Mouse (Mus musculus): ENCODE measurements around the gene Lrrfip1. TPM values are rescaled to one million over a fixed set of nuclear protein-coding genes. Genes with fewer than 3 reads are reported as not detected.

Gene Lrrfip1
- polyA plus RNA-seq, 1 experiment from 2014 or later = 156 TPM

- 64% methylated on average over 3 of the region's 3 CpGs for WGBS
- Histone ChIP-seq H3K4me2 (ENCODE audit: low read depth, low read length) (no peak overlapping the region), H3K9ac (ENCODE audit: low read length) (peak overlapping the region; percentile 45), H3K9me3 (replicated peaks; ENCODE audit: control insufficient read depth, low read length) (no peaks in the 10 kb centered on the region), H3K27ac (ENCODE audit: low read length) (peak overlapping the region; percentile 95), H3K27me3 (ENCODE audit: control insufficient read depth, insufficient read depth, low read length) (no peaks in the 10 kb centered on the region), H3K36me3 (ENCODE audit: control insufficient read depth, insufficient read depth) (no peaks in the 10 kb centered on the region), H3K4me3 (ENCODE audit: low read length) (no peak overlapping the region), H3K4me1 (ENCODE audit: control insufficient read depth, insufficient read depth, low read length) (peaks cover 55% of the 10 kb centered on the region)
- ATAC-seq (replicated peaks; ENCODE audit: extremely low read depth, insufficient read depth, low FRiP score) = no peak
Measured at GRCm38 (mm10) chr1:91002641-91003040, 4.1 kb downstream of the Lrrfip1 start.

DNA sequence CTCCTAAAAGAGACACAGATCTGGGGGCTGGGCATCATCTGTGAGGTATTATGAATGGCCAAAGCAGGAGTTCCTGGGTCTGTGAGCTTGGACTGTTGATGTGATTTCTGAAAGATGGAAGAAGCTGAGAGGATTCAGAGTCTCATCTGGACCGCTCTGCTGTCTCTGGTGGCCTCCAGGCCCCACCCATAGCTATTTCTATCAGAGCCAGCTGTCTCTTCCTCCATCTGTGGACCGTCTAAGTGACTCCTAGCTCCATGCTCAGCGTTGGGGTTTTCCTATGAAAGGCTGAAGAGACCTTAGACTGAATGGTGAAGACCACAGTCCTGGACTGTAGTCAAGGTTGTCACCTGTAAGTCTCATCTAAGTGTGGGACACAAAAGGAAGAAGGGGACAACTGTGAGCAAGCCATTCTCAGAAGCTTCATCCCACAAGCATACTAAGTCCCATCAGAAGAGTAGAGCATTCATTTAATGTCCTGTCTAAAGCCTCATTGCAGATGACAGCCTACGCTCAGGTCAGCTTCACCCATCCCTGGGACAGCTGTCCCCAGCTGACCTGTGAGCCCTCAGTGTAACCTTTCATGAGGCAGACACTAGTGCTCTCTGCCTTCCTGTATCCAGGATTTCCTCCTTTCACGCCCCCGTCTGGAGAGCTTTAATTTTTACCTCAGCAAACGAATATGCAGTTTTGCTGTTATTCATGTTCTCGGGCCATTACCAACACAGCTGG, 5.2 kb downstream of the Lrrfip1 start:
- H3K36me3 ChIP-seq (ENCODE audit: control insufficient read depth, insufficient read depth) = no peaks in the 10 kb centered on the region
- no peak overlapping the region for H3K4me3 ChIP-seq (ENCODE audit: low read length)
- H3K9me3 ChIP-seq (replicated peaks; ENCODE audit: control insufficient read depth, low read length) = no peaks in the 10 kb centered on the region
- H3K4me1 ChIP-seq (ENCODE audit: control insufficient read depth, insufficient read depth, low read length) = peaks cover 61% of the 10 kb centered on the region
- no peak overlapping the region for H3K4me2 ChIP-seq (ENCODE audit: low read depth, low read length)
- ATAC-seq (replicated peaks; ENCODE audit: extremely low read depth, insufficient read depth, low FRiP score) = no peak
- H3K9ac ChIP-seq (ENCODE audit: low read length) = peak overlapping the region; percentile 22; the same call in 1 of the 2 replicates
- H3K27ac ChIP-seq (ENCODE audit: low read length) = peak overlapping the region; percentile 43
- H3K27me3 ChIP-seq (ENCODE audit: control insufficient read depth, insufficient read depth, low read length) = no peaks in the 10 kb centered on the region
- WGBS = 67% methylated on average over 8 of the region's 8 CpGs

DNA sequence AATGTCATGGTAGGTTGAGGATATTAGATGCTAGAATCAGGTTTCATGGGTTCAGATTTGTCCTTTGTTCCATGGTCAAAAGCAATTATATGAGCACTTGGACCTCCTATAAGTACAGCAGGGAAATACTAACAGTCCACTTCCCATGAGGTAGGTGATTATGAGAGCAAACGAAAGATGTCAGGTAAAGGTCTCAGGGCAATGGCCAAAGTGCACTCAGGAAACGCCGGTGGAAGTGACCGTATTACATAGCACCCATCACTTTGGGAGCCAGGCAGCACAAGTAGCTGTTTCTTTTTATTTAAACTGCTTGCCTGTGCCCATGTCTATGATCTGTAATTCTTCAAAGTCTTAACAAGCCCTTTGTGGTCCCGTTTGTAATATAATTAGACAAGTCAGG, 7.5 kb downstream of the Lrrfip1 start:
- no peaks in the 10 kb centered on the region for H3K9me3 ChIP-seq (replicated peaks; ENCODE audit: control insufficient read depth, low read length)
- H3K4me3 ChIP-seq (ENCODE audit: low read length) = no peak overlapping the region
- H3K9ac ChIP-seq (ENCODE audit: low read length) = no peak overlapping the region; the same call in none of the 2 replicates
- WGBS = 59% methylated on average over 5 of the region's 5 CpGs
- H3K27me3 ChIP-seq (ENCODE audit: control insufficient read depth, insufficient read depth, low read length) = no peaks in the 10 kb centered on the region
- peak overlapping the region; percentile 28 for H3K27ac ChIP-seq (ENCODE audit: low read length)
- H3K36me3 ChIP-seq (ENCODE audit: control insufficient read depth, insufficient read depth) = no peaks in the 10 kb centered on the region
- H3K4me2 ChIP-seq (ENCODE audit: low read depth, low read length) = no peak overlapping the region
- no peak for ATAC-seq (replicated peaks; ENCODE audit: extremely low read depth, insufficient read depth, low FRiP score)
- peaks cover 77% of the 10 kb centered on the region for H3K4me1 ChIP-seq (ENCODE audit: control insufficient read depth, insufficient read depth, low read length)

GRCm38 (mm10) chr1:91006708-91007107, 8.2 kb downstream of the Lrrfip1 start:
- no peaks in the 10 kb centered on the region for H3K27me3 ChIP-seq (ENCODE audit: control insufficient read depth, insufficient read depth, low read length)
- no peaks in the 10 kb centered on the region for H3K9me3 ChIP-seq (replicated peaks; ENCODE audit: control insufficient read depth, low read length)
- peak overlapping the region; percentile 36 for H3K9ac ChIP-seq (ENCODE audit: low read length)
- no peak overlapping the region for H3K4me3 ChIP-seq (ENCODE audit: low read length)
- no peak for ATAC-seq (replicated peaks; ENCODE audit: extremely low read depth, insufficient read depth, low FRiP score)
- 67% methylated on average over 9 of the region's 9 CpGs for WGBS
- H3K36me3 ChIP-seq (ENCODE audit: control insufficient read depth, insufficient read depth) = no peaks in the 10 kb centered on the region
- peak overlapping the region; percentile 32 for H3K4me2 ChIP-seq (ENCODE audit: low read depth, low read length)
- peak overlapping the region; percentile 60 for H3K27ac ChIP-seq (ENCODE audit: low read length)
- H3K4me1 ChIP-seq (ENCODE audit: control insufficient read depth, insufficient read depth, low read length) = peaks cover 83% of the 10 kb centered on the region

- peak overlapping the region; percentile 59 for H3K27ac ChIP-seq (ENCODE audit: low read length)
- H3K4me1 ChIP-seq (ENCODE audit: control insufficient read depth, insufficient read depth, low read length) = peaks cover 83% of the 10 kb centered on the region
- H3K36me3 ChIP-seq (ENCODE audit: control insufficient read depth, insufficient read depth) = no peaks in the 10 kb centered on the region
- WGBS = 80% methylated on average over 14 of the region's 14 CpGs
- H3K27me3 ChIP-seq (ENCODE audit: control insufficient read depth, insufficient read depth, low read length) = no peaks in the 10 kb centered on the region
- no peak overlapping the region for H3K4me2 ChIP-seq (ENCODE audit: low read depth, low read length)
- peak overlapping the region; percentile 49 for H3K9ac ChIP-seq (ENCODE audit: low read length)
- H3K4me3 ChIP-seq (ENCODE audit: low read length) = no peak overlapping the region
- no peaks in the 10 kb centered on the region for H3K9me3 ChIP-seq (replicated peaks; ENCODE audit: control insufficient read depth, low read length)
- no peak for ATAC-seq (replicated peaks; ENCODE audit: extremely low read depth, insufficient read depth, low FRiP score)
Measured at GRCm38 (mm10) chr1:91008147-91008682, 9.7 kb downstream of the Lrrfip1 start.

DNA sequence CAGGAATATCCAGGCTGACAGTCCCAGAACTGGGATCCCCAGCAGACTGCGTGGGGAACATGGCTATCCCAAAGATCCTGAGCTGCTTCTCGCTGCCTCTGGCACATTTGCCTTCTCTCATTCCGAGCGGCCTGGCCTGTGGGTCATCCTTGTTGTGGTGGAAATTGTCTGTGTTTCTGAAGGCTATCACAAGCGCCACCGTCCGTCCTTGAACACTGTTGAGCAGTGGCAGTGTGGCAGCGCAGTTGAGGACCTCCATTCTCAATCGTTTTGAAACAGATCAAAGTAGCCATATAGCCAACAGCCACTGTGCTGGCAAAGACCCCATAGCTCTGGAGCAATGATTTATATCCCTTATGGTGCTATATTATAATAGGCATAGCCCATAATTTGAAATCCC, 10.2 kb downstream of the Lrrfip1 start:
- Histone ChIP-seq H3K27ac (ENCODE audit: low read length) (peak overlapping the region; percentile 59), H3K9ac (ENCODE audit: low read length) (peak overlapping the region; percentile 49), H3K4me2 (ENCODE audit: low read depth, low read length) (no peak overlapping the region; the same call in 1 of the 2 replicates), H3K27me3 (ENCODE audit: control insufficient read depth, insufficient read depth, low read length) (no peaks in the 10 kb centered on the region), H3K9me3 (replicated peaks; ENCODE audit: control insufficient read depth, low read length) (no peaks in the 10 kb centered on the region), H3K4me3 (ENCODE audit: low read length) (no peak overlapping the region), H3K4me1 (ENCODE audit: control insufficient read depth, insufficient read depth, low read length) (peaks cover 83% of the 10 kb centered on the region), H3K36me3 (ENCODE audit: control insufficient read depth, insufficient read depth) (no peaks in the 10 kb centered on the region)
- no peak for ATAC-seq (replicated peaks; ENCODE audit: extremely low read depth, insufficient read depth, low FRiP score)
- 71% methylated on average over 9 of the region's 9 CpGs for WGBS

GRCm38 (mm10) chr1:91009266-91009665, 10.7 kb downstream of the Lrrfip1 start:
- Histone ChIP-seq H3K9ac (ENCODE audit: low read length) (peak overlapping the region; percentile 49; the same call in 1 of the 2 replicates), H3K4me2 (ENCODE audit: low read depth, low read length) (no peak overlapping the region), H3K36me3 (ENCODE audit: control insufficient read depth, insufficient read depth) (no peaks in the 10 kb centered on the region), H3K4me3 (ENCODE audit: low read length) (no peak overlapping the region), H3K27me3 (ENCODE audit: control insufficient read depth, insufficient read depth, low read length) (no peaks in the 10 kb centered on the region), H3K4me1 (ENCODE audit: control insufficient read depth, insufficient read depth, low read length) (peaks cover 83% of the 10 kb centered on the region), H3K9me3 (replicated peaks; ENCODE audit: control insufficient read depth, low read length) (no peaks in the 10 kb centered on the region), H3K27ac (ENCODE audit: low read length) (peak overlapping the region; percentile 59)
- ATAC-seq (replicated peaks; ENCODE audit: extremely low read depth, insufficient read depth, low FRiP score) = no peak
- WGBS = 52% methylated on average over 6 of the region's 6 CpGs

GRCm38 (mm10) chr1:91010216-91010615, 11.7 kb downstream of the Lrrfip1 start:
- H3K9ac ChIP-seq (ENCODE audit: low read length) = no peak overlapping the region
- no peak overlapping the region for H3K4me3 ChIP-seq (ENCODE audit: low read length)
- H3K27me3 ChIP-seq (ENCODE audit: control insufficient read depth, insufficient read depth, low read length) = no peaks in the 10 kb centered on the region
- no peak for ATAC-seq (replicated peaks; ENCODE audit: extremely low read depth, insufficient read depth, low FRiP score)
- no peaks in the 10 kb centered on the region for H3K36me3 ChIP-seq (ENCODE audit: control insufficient read depth, insufficient read depth)
- H3K9me3 ChIP-seq (replicated peaks; ENCODE audit: control insufficient read depth, low read length) = no peaks in the 10 kb centered on the region
- WGBS = 44% methylated on average over 7 of the region's 7 CpGs
- peak overlapping the region; percentile 59 for H3K27ac ChIP-seq (ENCODE audit: low read length)
- H3K4me1 ChIP-seq (ENCODE audit: control insufficient read depth, insufficient read depth, low read length) = peaks cover 86% of the 10 kb centered on the region
- no peak overlapping the region for H3K4me2 ChIP-seq (ENCODE audit: low read depth, low read length)

DNA sequence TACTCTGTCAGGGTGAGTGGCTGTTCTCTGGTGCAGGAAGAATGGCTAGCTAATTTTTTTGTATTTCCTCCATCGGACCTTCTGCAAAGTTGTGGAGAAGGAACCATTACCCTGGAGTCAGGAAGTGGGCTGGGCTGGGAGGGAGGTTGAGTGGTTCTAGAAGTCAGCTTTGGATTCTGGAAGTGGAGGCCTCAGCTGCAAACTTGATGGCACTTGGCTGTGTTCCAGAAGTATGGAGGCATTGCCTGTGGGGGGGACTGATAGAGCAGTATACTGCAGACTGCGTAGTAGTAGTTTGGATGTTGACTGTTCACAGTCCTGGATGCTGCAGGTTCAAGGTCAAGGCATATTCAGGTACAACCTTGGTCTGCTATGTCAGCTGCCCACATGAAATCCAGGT, 12.2 kb downstream of the Lrrfip1 start:
- H3K9me3 ChIP-seq (replicated peaks; ENCODE audit: control insufficient read depth, low read length) = no peaks in the 10 kb centered on the region
- ATAC-seq (replicated peaks; ENCODE audit: extremely low read depth, insufficient read depth, low FRiP score) = no peak
- peak overlapping the region; percentile 59 for H3K27ac ChIP-seq (ENCODE audit: low read length)
- H3K4me2 ChIP-seq (ENCODE audit: low read depth, low read length) = no peak overlapping the region
- WGBS = 50% methylated on average over 2 of the region's 2 CpGs
- peaks cover 86% of the 10 kb centered on the region for H3K4me1 ChIP-seq (ENCODE audit: control insufficient read depth, insufficient read depth, low read length)
- no peak overlapping the region for H3K9ac ChIP-seq (ENCODE audit: low read length)
- H3K27me3 ChIP-seq (ENCODE audit: control insufficient read depth, insufficient read depth, low read length) = no peaks in the 10 kb centered on the region
- no peak overlapping the region for H3K4me3 ChIP-seq (ENCODE audit: low read length)
- H3K36me3 ChIP-seq (ENCODE audit: control insufficient read depth, insufficient read depth) = no peaks in the 10 kb centered on the region
